Mouse (Mus musculus) lung, postnatal 0 days (tissue): Measurements from ENCODE around the gene Gm20532. TPM values are rescaled to one million over a fixed set of nuclear protein-coding genes. Genes with fewer than 3 reads are reported as not detected.

Experiments used
- ATAC-seq: fragments of 200-750 bp; cut with Nextera tagmentation; 2 replicates; pipeline ENCODE4 v1.8.0; 2017; ENCODE audit warnings: moderate library complexity
- DNase-seq: peaks from one replicate; pipeline ENCODE4 v3.0.0-alpha.2; 2016; ENCODE audit warnings: low spot score
- H3K27ac ChIP-seq: fragments of 300-500 bp; sonication (generic); 2 replicates; pipeline ENCODE4 v1.5.1; 2014; ENCODE audit warnings: antibody characterized with exemption, mild to moderate bottlenecking, low read length, mixed read lengths
- H3K27me3 ChIP-seq: fragments of 300-500 bp; sonication (generic); replicated peaks from 2 replicates; pipeline ENCODE4 v1.6.1; 2014; ENCODE audit warnings: low read length, mixed read lengths; ENCODE audit not compliant: insufficient read depth
- H3K36me3 ChIP-seq: fragments of 300-500 bp; sonication (generic); 2 replicates; pipeline ENCODE4 v1.6.1; 2014; ENCODE audit warnings: low read length, mixed read lengths; ENCODE audit not compliant: insufficient read depth
- H3K4me1 ChIP-seq: fragments of 300-500 bp; sonication (generic); 2 replicates; pipeline ENCODE4 v1.6.1; 2014; ENCODE audit warnings: antibody characterized with exemption, low read depth, low read length, mixed read lengths; ENCODE audit not compliant: insufficient read depth
- H3K4me2 ChIP-seq: fragments of 300-500 bp; sonication (generic); replicated peaks from 2 replicates; pipeline ENCODE4 v1.6.1; 2014; ENCODE audit warnings: low read depth, mild to moderate bottlenecking, low read length, moderate library complexity, mixed read lengths
- H3K4me3 ChIP-seq: fragments of 300-500 bp; sonication (generic); 2 replicates; pipeline ENCODE4 v1.5.1; 2014; ENCODE audit warnings: low read depth, low read length
- H3K9ac ChIP-seq: fragments of 300-500 bp; sonication (generic); replicated peaks from 2 replicates; pipeline ENCODE4 v1.6.1; 2014; ENCODE audit warnings: low read depth, mild to moderate bottlenecking
- H3K9me3 ChIP-seq: fragments of 300-500 bp; sonication (generic); 2 replicates; pipeline ENCODE4 v1.6.1; 2016; ENCODE audit warnings: low read length, mixed read lengths
- CTCF ChIP-seq: IDR thresholded peaks from 2 replicates; pipeline ENCODE4 v1.5.1; 2016; ENCODE audit warnings: antibody characterized with exemption, mild to moderate bottlenecking
- EP300 ChIP-seq: IDR thresholded peaks from 2 replicates; pipeline ENCODE4 v1.6.1; 2016; ENCODE audit warnings: antibody characterized with exemption, mild to moderate bottlenecking, control low read depth
- WGBS: fragments of 180-500 bp; shearing (Covaris S2); extraction: QIAGEN DNeasy Blood & Tissue Kit; methylation state at CpG from one replicate; pipeline ENCODE4 v1.1.7; 2014; 5-methylcytosine and 5-hydroxymethylcytosine counted together
- polyA plus RNA-seq: library from polyadenylated mRNA; unstranded; fragments of >200 nt; fragmentation: Nextera tagmentation; extraction: Ambion mirVana; gene quantifications from 2 replicates; pipeline ENCODE4 v1.2.1, GENCODE M21; 2015

The Gm20532 gene
- polyA plus RNA-seq, 1 experiment from 2014 or later, result not detected

GRCm38 (mm10) chr2:26582203-26582602 is 4.2 kb upstream of the Gm20532 start:
- no peak overlapping the region for H3K4me2 ChIP-seq

GRCm38 (mm10) chr2:26582741-26583140 is 3.7 kb upstream of the Gm20532 start:
- TF ChIP-seq EP300 (no peak), CTCF (no peak)
- H3K4me2 ChIP-seq, result 0 out of 2 replicates have a peak overlapping the region, but pooled peaks have one; percentile 19
- H3K27me3 ChIP-seq, result no peaks in the 10 kb centered on the region
- ATAC-seq (no peak), DNase-seq (no peak)
- H3K9ac ChIP-seq, result 0 out of 2 replicates have a peak overlapping the region, but pooled peaks have one; percentile 16
- H3K9me3 ChIP-seq, result no peaks in the 10 kb centered on the region
- H3K4me1 ChIP-seq, result peaks cover 7% of the 10 kb centered on the region; the same call in 1 of the 2 replicates
- peak overlapping the region; percentile 95 for H3K27ac ChIP-seq
- no peak overlapping the region for H3K4me3 ChIP-seq
- WGBS, result 49% methylated on average over 7 of the region's 7 CpGs
- no peaks in the 10 kb centered on the region for H3K36me3 ChIP-seq

More at GRCm38 (mm10) chr2:26582203-26582602, 4.2 kb upstream of the Gm20532 start:
- peak overlapping the region; percentile 95 for H3K27ac ChIP-seq
- no peak overlapping the region for H3K4me3 ChIP-seq
- no peaks in the 10 kb centered on the region for H3K27me3 ChIP-seq
- H3K9me3 ChIP-seq, result no peaks in the 10 kb centered on the region
- H3K36me3 ChIP-seq, result no peaks in the 10 kb centered on the region
- TF ChIP-seq EP300 (no peak), CTCF (no peak)
- ATAC-seq (no peak), DNase-seq (no peak)
- 73% methylated on average over 2 of the region's 2 CpGs for WGBS
- peaks cover 7% of the 10 kb centered on the region; the same call in 1 of the 2 replicates for H3K4me1 ChIP-seq
- H3K9ac ChIP-seq, result no peak overlapping the region

- H3K27ac ChIP-seq, result peak overlapping the region; percentile 95
- H3K4me2 ChIP-seq, result peak overlapping the region; percentile 37
- no peaks in the 10 kb centered on the region for H3K27me3 ChIP-seq
- DNase-seq (peak; percentile 78), ATAC-seq (peak; percentile 79)
- peaks cover 7% of the 10 kb centered on the region; the same call in 1 of the 2 replicates for H3K4me1 ChIP-seq
- H3K9ac ChIP-seq, result peak overlapping the region; percentile 79
- TF ChIP-seq CTCF (no peak), EP300 (peak; percentile 99)
- 21% methylated on average over 11 of the region's 11 CpGs for WGBS
- H3K4me3 ChIP-seq, result peak overlapping the region; percentile 58
- no peaks in the 10 kb centered on the region for H3K9me3 ChIP-seq
- no peaks in the 10 kb centered on the region for H3K36me3 ChIP-seq
Measured at GRCm38 (mm10) chr2:26583640-26584039, 2.8 kb upstream of the Gm20532 start.

- peak overlapping the region; percentile 79 for H3K9ac ChIP-seq
- 33% methylated on average over 6 of the region's 6 CpGs for WGBS
- peaks cover 4% of the 10 kb centered on the region; the same call in 1 of the 2 replicates for H3K4me1 ChIP-seq
- H3K4me3 ChIP-seq, result peak overlapping the region; percentile 58
- H3K27ac ChIP-seq, result peak overlapping the region; percentile 91
- no peaks in the 10 kb centered on the region for H3K36me3 ChIP-seq
- DNase-seq (no peak), ATAC-seq (no peak)
- H3K9me3 ChIP-seq, result no peaks in the 10 kb centered on the region
- H3K27me3 ChIP-seq, result no peaks in the 10 kb centered on the region
- peak overlapping the region; percentile 74 for H3K4me2 ChIP-seq
- TF ChIP-seq CTCF (peak; percentile 11; the same call in 1 of the 2 replicates), EP300 (no peak)
Measured at GRCm38 (mm10) chr2:26585713-26586112, 726 bp upstream of the Gm20532 start.

- peaks cover 3% of the 10 kb centered on the region; the same call in 1 of the 2 replicates for H3K36me3 ChIP-seq
- DNase-seq (peak; percentile 39), ATAC-seq (peak; percentile 4)
- no peaks in the 10 kb centered on the region for H3K9me3 ChIP-seq
- WGBS, result 5% methylated on average over 10 of the region's 11 CpGs
- H3K4me2 ChIP-seq, result peak overlapping the region; percentile 74
- H3K9ac ChIP-seq, result peak overlapping the region; percentile 79
- TF ChIP-seq CTCF (no peak; the same call in 1 of the 2 replicates), EP300 (no peak)
- H3K4me3 ChIP-seq, result peak overlapping the region; percentile 58
- peaks cover 10% of the 10 kb centered on the region; the same call in 1 of the 2 replicates for H3K4me1 ChIP-seq
- peak overlapping the region; percentile 91 for H3K27ac ChIP-seq
- H3K27me3 ChIP-seq, result no peaks in the 10 kb centered on the region
Measured at GRCm38 (mm10) chr2:26587044-26587405, 586 bp downstream of the Gm20532 start.

GRCm38 (mm10) chr2:26588573-26588972 is 2.1 kb downstream of the Gm20532 start:
- Histone ChIP-seq H3K36me3 (peaks cover 19% of the 10 kb centered on the region), H3K4me3 (peak overlapping the region; percentile 58), H3K27me3 (no peaks in the 10 kb centered on the region), H3K4me2 (peak overlapping the region; percentile 74), H3K9me3 (no peaks in the 10 kb centered on the region), H3K9ac (peak overlapping the region; percentile 79), H3K4me1 (peaks cover 6% of the 10 kb centered on the region; the same call in 1 of the 2 replicates), H3K27ac (peak overlapping the region; percentile 91)
- DNase-seq (no peak), ATAC-seq (no peak)
- TF ChIP-seq CTCF, result no peak
- TF ChIP-seq EP300, result no peak
- 24% methylated on average over 4 of the region's 4 CpGs for WGBS
